Mouse (Mus musculus) frontal cortex, adult 2 months (tissue): Measurements from ENCODE around the gene Pdk3. TPM values are rescaled to one million over a fixed set of nuclear protein-coding genes. Genes with fewer than 3 reads are reported as not detected.
A peak's percentile ranks its signal among the peaks of the same experiment; 100 is the strongest.

Experiments
- DNase-seq, 2 experiments: peaks; one replicate each; pipeline ENCODE4 v3.0.0; 2022; ENCODE audit warnings: low spot score in 1 of 2; ENCODE audit errors: extremely low spot score in 1 of 2
- polyA plus RNA-seq: library from polyadenylated mRNA; depleted of rRNA; stranded (reverse); fragments of >200 nt; gene quantifications from 2 replicates; pipeline ENCODE4 v1.2.3, GENCODE M21; 2012; rRNA removed

The Pdk3 gene
- 24.1 and 25.1 TPM in 2 replicates for polyA plus RNA-seq

GRCm38 (mm10) chrX:93831561-93832336 is at the start of gene Pdk3:
Gene Pdk3, minus strand, starts transcription at chrX:93832201.
- peak; percentile 52 to 83 for DNase-seq

- DNase-seq: no peak
These were observed 45.6 kb upstream of the Pdk3 start for GRCm38 (mm10) chrX:93877634-93878016.

GRCm38 (mm10) chrX:93876981-93877633 is 45.1 kb upstream of the Pdk3 start:
- DNase-seq: no peak

- no peak for DNase-seq
These were observed 31.4 kb upstream of the Pdk3 start for GRCm38 (mm10) chrX:93863393-93863792.

GRCm38 (mm10) chrX:93862525-93863086 is 30.6 kb upstream of the Pdk3 start:
- no peak for DNase-seq

GRCm38 (mm10) chrX:93857756-93858155 is 25.8 kb upstream of the Pdk3 start:
- no peak for DNase-seq

- no peak for DNase-seq
These were observed 410 bp upstream of the Pdk3 start for GRCm38 (mm10) chrX:93832337-93832884.

GRCm38 (mm10) chrX:93825787-93826186 is 6.2 kb downstream of the Pdk3 start:
- no peak for DNase-seq

GRCm38 (mm10) chrX:93808040-93808439 is 24.0 kb downstream of the Pdk3 start:
- DNase-seq: no peak

- peak in 1 of 2 experiments; percentile 37 for DNase-seq
These were observed 38.8 kb downstream of the Pdk3 start for GRCm38 (mm10) chrX:93793168-93793567.

GRCm38 (mm10) chrX:93789562-93789961 is 42.4 kb downstream of the Pdk3 start:
- DNase-seq: no peak

- no peak for DNase-seq
These were observed 71.2 kb downstream of the Pdk3 start for GRCm38 (mm10) chrX:93760770-93761169.

- DNase-seq: no peak
These were observed 75.0 kb downstream of the Pdk3 start for GRCm38 (mm10) chrX:93756867-93757455.

GRCm38 (mm10) chrX:93755210-93755842 is 76.7 kb downstream of the Pdk3 start:
- DNase-seq: no peak

- no peak for DNase-seq
These were observed 81.4 kb downstream of the Pdk3 start for GRCm38 (mm10) chrX:93750566-93750965.

GRCm38 (mm10) chrX:93749165-93749564 is 82.8 kb downstream of the Pdk3 start:
- DNase-seq: no peak

- no peak for DNase-seq
These were observed 98.8 kb downstream of the Pdk3 start for GRCm38 (mm10) chrX:93732975-93733748.

GRCm38 (mm10) chrX:93732407-93732806 is 99.6 kb downstream of the Pdk3 start:
- DNase-seq: no peak

GRCm38 (mm10) chrX:93730854-93731253 is 101.1 kb downstream of the Pdk3 start:
- no peak for DNase-seq

GRCm38 (mm10) chrX:93729529-93729928 is 102.5 kb downstream of the Pdk3 start:
- no peak for DNase-seq
